Mouse (Mus musculus) retina, adult 2 months (tissue): ENCODE data around the gene Limk2.

Experiments
- DNase-seq: peaks from one replicate; pipeline ENCODE4 v3.0.0-alpha.2; 2012; ENCODE audit warnings: low read depth, low spot score

Limk2 gene

DNA sequence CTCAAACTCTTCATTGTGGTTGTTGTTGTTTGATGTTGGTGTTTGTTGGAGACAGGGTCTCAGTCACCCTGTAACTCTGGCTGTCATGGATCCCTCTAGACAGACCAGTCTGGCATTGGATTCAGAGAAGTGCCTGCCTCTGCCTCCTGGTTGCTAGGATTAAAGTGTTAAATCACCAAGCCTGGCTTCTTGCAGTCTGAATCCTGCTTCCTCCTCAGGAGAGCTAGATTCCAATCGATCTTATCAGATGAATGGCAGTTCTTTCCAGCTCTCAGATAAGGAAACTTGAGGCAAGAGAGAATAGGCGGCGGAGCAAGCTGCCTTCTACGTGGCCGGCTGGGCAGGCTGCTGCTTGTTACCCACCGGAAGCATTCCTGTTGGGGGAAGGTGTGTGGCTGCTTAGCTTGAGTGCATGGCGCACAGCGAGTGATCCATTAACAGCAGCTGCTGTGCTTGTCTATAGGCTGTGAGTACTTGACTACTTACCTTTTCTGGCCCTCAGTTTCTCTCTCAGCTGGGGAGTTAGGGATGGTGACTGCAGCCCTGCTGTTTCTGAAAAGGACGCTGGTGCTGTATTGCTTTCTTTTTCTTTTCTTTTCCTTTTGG lies 74.2 kb downstream of the Limk2 start:
- DNase-seq: no peak

DNA sequence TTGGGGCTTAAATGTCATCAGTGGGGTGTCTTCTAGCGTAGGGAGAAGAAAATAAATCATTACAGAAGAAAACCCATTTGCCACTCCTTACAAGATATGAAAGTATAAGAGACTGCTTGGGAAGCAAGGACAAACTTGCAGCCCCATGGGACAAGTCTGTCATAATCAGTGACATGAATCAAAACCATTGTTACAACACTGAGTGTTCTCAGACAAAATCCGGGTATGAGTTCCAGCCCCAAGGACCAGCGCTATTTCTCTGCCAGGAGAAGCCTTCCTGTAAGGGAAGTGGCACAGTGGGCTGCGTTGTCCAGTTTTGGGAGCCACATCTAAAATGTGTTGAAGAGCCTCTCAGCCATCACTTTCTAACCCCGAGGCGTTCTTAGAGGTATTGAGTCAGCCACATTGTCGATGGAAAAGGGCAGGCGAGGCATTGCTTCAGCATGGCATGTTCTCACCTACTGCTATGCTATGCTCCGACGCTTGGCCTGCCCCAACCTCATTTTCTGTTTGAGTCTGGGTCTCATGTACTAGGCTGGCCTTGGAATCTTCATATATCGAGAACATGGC lies 74.8 kb downstream of the Limk2 start:
- no peak for DNase-seq

GRCm38 (mm10) chr11:3333111-3333695 lies 75.8 kb downstream of the Limk2 start:
- DNase-seq: no peak

DNA sequence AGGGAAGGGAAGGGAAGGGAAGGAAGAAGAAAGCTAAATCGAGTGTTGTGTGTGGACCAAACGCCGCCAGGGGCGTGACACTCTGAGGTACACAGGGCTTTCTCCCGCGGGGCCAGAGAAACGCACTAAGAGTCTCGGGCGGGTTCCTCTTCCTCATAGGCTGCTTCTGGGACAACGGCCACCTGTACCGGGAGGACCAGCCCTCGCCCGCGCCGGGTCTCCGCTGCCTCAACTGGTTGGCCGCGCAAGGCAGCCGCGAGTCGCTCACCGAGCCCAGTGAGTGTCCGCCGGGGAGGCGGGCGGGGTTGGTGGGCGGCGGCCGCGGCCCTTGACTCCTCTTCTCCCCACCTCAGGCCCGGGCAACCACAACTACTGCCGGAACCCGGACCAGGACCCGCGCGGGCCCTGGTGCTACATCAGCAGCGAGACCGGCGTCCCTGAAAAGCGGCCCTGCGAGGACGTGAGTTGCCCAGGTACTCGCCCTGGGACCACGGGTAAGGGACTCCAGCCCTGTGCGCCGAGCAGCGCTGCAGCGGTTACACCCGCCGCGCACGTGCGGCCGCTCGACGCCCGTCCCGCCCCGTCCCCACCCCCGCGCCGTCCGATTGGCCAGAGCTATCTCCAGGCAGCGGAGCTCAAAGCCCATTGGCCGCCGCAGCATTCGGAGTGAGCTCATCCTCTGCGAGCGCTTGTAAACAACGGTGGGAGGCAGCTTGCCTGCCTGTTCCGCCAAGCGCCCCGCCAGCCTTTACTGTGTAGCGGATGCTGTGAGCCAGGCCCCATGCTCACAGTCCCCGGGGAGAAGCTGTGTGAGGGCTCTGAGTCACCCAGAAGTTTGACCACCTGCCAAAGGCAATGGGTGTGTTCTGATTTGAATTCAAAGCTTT lies 77.0 kb downstream of the Limk2 start:
- DNase-seq: peak; percentile 78

- no peak for DNase-seq
These were observed 77.8 kb downstream of the Limk2 start for GRCm38 (mm10) chr11:3330991-3331750.

DNA sequence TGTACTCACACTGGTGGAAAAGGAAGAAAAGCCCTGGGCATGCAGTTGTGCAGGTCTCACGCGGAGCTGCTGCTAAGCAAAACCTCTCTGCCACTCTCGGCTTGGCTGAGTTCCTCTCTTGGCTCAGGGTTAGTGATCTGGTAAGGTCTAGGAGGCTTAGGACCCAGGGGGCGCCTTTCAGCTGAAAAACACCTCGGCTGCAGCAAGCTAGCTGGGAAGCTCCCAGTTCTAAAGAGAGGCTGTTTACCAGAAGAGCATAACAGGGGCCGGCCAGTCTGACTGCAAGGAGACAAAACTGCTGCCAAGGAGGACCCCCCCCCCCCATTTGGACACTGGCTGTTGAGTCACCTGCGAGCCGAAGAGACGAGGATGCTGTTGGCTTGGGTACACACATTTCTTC lies 78.4 kb downstream of the Limk2 start:
- DNase-seq: no peak

- DNase-seq: no peak
These were observed 79.0 kb downstream of the Limk2 start, which contains the start of gene Pik3ip1 for GRCm38 (mm10) chr11:3329891-3330451. Pik3ip1 (plus strand) TSS chr11:3330401.

GRCm38 (mm10) chr11:3328806-3329775 lies 79.9 kb downstream of the Limk2 start:
- DNase-seq: no peak

GRCm38 (mm10) chr11:3328271-3328670 lies 80.7 kb downstream of the Limk2 start:
- DNase-seq: no peak

DNA sequence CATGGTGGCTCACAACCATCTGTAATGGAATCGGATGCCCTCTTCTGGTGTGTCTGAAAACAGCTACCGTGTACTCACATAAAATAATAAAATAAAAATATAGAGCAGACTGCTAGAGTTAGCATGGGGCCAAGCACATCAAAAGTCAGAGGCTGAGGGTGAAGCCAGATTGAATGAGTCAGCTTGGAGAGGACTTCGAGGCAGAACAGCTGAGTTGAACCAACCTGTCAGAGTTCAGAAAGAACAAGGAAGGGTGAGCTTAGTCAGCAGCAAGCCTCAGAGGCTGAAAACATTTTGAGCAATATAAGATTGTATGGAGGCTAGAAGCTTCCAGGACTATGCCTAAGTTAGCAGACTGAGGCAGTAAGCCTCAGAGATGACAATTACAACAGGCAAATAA lies 90.7 kb downstream of the Limk2 start:
- no peak for DNase-seq

DNA sequence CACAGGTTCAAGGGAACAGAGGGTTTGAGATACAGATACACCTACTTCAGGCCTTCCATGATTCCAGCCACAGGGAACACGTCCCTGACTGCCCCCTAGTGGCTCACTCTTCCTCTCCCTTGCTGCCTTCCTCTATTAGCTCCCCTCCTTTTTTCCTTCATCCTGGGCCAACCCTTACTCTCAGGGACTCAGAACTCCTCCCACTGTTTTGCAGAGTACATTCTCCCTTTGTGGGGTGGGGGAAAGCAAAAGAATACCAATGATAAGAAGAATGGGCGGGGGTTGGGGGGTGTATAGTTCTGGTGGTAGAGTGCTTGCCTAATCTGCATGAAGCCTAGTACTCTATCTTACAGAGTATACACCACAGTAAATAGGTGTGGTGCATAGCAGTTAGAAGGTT lies 94.8 kb downstream of the Limk2 start:
- DNase-seq: no peak

DNA sequence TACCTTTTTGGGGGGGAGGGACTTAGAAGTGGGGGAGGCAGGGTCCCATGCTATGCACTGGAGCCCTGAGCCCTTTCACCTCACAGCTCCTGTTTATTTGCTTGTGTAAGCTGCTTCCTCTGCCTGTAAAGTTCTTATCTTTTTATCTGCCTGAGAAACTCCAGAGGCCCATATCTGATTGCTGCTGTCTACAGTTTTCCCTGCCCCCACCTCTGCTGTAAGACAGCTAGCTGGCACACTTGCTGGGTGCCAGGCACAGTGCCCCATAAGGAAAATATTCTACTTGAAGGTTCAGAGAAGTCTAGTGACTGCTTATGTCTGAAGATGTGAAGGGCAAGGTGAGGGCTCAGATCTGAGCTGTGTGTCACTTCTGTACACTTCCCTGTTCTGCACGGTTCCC lies 95.7 kb downstream of the Limk2 start:
- DNase-seq: no peak

GRCm38 (mm10) chr11:3311586-3312347 lies 97.2 kb downstream of the Limk2 start:
- DNase-seq: no peak

GRCm38 (mm10) chr11:3310789-3311585 lies 98.0 kb downstream of the Limk2 start:
- no peak for DNase-seq

DNA sequence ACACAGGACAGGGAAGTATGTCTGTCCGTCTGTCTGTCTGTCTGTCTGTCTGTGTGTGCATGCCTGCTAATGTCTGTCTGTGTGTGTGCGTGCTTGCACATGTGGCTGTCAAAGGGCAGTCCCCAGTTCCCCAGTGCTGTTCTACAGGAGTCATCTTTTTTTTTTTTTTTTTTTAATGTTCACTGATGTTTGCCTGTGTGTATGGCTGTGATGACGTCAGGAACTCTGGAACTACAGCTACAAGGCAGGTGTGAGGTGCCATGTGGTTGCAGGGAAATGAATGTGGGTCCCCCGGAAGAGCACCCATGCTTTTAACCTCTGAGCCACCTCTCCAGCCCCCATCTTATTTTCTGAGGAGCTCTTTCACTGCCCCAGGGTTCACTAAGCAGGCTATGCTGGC lies 99.1 kb downstream of the Limk2 start:
- no peak for DNase-seq

GRCm38 (mm10) chr11:3307875-3308274 lies 101.1 kb downstream of the Limk2 start:
- DNase-seq: no peak

GRCm38 (mm10) chr11:3305821-3306220 lies 103.2 kb downstream of the Limk2 start:
- DNase-seq: no peak

GRCm38 (mm10) chr11:3302792-3303191 lies 106.2 kb downstream of the Limk2 start:
- DNase-seq: no peak

DNA sequence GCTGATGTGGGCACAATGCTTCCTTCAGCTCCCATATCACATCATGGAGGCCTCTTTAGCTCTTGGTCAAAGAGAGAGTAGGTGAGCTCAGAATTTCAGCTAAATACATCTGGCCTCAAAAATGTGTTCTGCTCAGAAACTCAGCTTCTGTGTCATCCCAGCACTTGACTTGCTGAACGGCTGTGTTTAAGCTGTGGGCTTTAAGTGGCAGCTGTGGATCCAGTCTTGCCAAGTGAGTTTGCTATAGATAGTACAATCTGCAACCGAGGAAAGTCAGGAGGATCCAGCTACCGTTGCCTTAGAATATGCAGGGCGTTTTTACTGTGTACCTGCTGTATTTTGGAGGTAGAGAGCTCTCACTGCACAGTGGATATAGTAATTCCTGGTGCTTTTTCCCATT lies 106.6 kb downstream of the Limk2 start:
- no peak for DNase-seq
